Mouse (Mus musculus) G1E (cell line): Measurements from ENCODE around the gene Nckap5.

ENCODE experiments used
- CTCF ChIP-seq: IDR thresholded peaks from 2 replicates; pipeline ENCODE4 v1.5.1; 2012; ENCODE audit warnings: low read depth, low read length, inconsistent platforms, mixed read lengths
- GATA1 ChIP-seq: IDR thresholded peaks from 2 replicates; pipeline ENCODE4 v1.6.1; 2012; ENCODE audit warnings: borderline replicate concordance, low read length, inconsistent platforms, mixed read lengths
- GATA2 ChIP-seq: IDR thresholded peaks from 2 replicates; pipeline ENCODE4 v1.6.1; 2012; ENCODE audit warnings: low read depth, low read length, inconsistent platforms, borderline replicate concordance
- POLR2AphosphoS5 ChIP-seq: IDR thresholded peaks from 2 replicates; pipeline ENCODE4 v1.6.1; 2012; ENCODE audit warnings: low read depth, low read length, inconsistent platforms; ENCODE audit not compliant: insufficient replicate concordance
- TAL1 ChIP-seq: conservative IDR thresholded peaks from 2 replicates; pipeline ENCODE4 v1.6.1; 2012; ENCODE audit warnings: low read depth, low read length, inconsistent platforms, mixed read lengths

DNA sequence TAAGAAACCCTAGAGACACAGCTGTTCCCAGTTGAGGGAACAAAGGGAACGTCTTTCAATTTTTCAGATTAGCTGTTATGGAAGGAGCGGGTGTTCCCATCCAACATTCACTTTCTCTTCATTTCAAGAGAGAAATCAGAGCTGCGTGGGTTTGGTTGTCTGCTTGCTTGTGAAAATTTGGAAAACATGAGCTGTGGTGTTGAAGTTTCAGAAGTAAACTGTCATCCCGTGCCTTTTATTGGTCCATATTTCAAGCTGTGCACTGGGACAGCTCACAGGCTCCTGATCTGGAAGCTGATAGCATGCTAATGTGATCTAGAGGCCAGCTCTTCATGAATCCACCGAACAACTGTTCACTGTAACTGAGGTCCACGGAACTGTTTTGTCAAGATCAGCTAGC is 881.5 kb downstream of the Nckap5 start:
- TF ChIP-seq CTCF (no peak), POLR2AphosphoS5 (no peak), TAL1 (no peak), GATA1 (no peak), GATA2 (no peak)
